10 mouse cellular contexts compared by ENCODE assay signal in genomic region chr2:162867516-162868029, GRCm38 (mm10).
A peak's percentile ranks its signal among the peaks of the same experiment; 100 is the strongest.
DNase-seq lines count a peak whose midpoint lies in the region; ATAC-seq and TF ChIP-seq lines count a peak whose summit lies in the region.
"Had no signal": no experiment of that assay in that cellular context is flagged by ENCODE, and none has a peak within 500 bp of the region (broad histone marks: within the 10 kb centered on the region; RNA-seq: fewer than 3 reads in every experiment).

No protein-coding gene starts in this region.

- DNase-seq in lung, postnatal 36 days: no peak
- DNase-seq in forebrain, postnatal 0 days: no peak
- DNase-seq in midbrain, embryonic 10.5 days (ENCODE audit: low spot score): peak; percentile 47
- DNase-seq in layer of hippocampus, postnatal 14 days (ENCODE audit: low spot score in 2 of 2): no peak
- no peak for DNase-seq in spleen, postnatal 10 days (ENCODE audit: low spot score in 2 of 2)
- no peak for DNase-seq in ovary, adult 18-20 months (ENCODE audit: low spot score)
- DNase-seq: gastrocnemius, postnatal 36 days; liver, embryonic 13.5 days had no signal

- no peak for TF ChIP-seq CTCF in forebrain, postnatal 0 days (IDR thresholded peaks at IDR 0.05; ENCODE audit: low read depth)

- no peaks in the 10 kb centered on the region for H3K36me3 ChIP-seq in lung, embryonic 16.5 days (ENCODE audit: control insufficient read depth, insufficient read depth, low read length)
- no peaks in the 10 kb centered on the region for H3K36me3 ChIP-seq in forebrain, postnatal 0 days (ENCODE audit: insufficient read depth)
- no peaks in the 10 kb centered on the region for H3K36me3 ChIP-seq in midbrain, embryonic 10.5 days
- H3K36me3 ChIP-seq: liver, embryonic 13.5 days had no signal

- ATAC-seq in lung, embryonic 16.5 days (ENCODE audit: low read depth): no peak
- ATAC-seq in forebrain, postnatal 0 days: no peak
- ATAC-seq: Patski had no signal

- H3K27ac ChIP-seq in lung, embryonic 16.5 days (ENCODE audit: low read length): no peak overlapping the region
- H3K27ac ChIP-seq in forebrain, postnatal 0 days (ENCODE audit: low read depth, low read length): no peak overlapping the region
- H3K27ac ChIP-seq in midbrain, embryonic 10.5 days (replicated peaks): 0 out of 2 replicates have a peak overlapping the region, but pooled peaks have one; percentile 33
- H3K27ac ChIP-seq: liver, embryonic 13.5 days had no signal

- no peaks in the 10 kb centered on the region for H3K27me3 ChIP-seq in lung, embryonic 16.5 days (ENCODE audit: control insufficient read depth, insufficient read depth, low read depth, low read length)
- H3K27me3 ChIP-seq in forebrain, postnatal 0 days (ENCODE audit: insufficient read depth, low read length): peaks cover 8% of the 10 kb centered on the region; the same call in 1 of the 2 replicates
- peaks cover 4% of the 10 kb centered on the region; the same call in 1 of the 2 replicates for H3K27me3 ChIP-seq in midbrain, embryonic 10.5 days (ENCODE audit: low read depth, poor library complexity, severe bottlenecking)

- WGBS in lung, embryonic 16.5 days: 4% methylated on average over 15 of the region's 15 CpGs
- WGBS in forebrain, postnatal 0 days: 1% methylated on average over 15 of the region's 15 CpGs
- 4% methylated on average over 15 of the region's 15 CpGs for WGBS in midbrain, embryonic 10.5 days

- H3K9me3 ChIP-seq in lung, embryonic 16.5 days (ENCODE audit: control insufficient read depth, low read length): no peaks in the 10 kb centered on the region
- no peaks in the 10 kb centered on the region for H3K9me3 ChIP-seq in forebrain, postnatal 0 days (ENCODE audit: low read length)
- H3K9me3 ChIP-seq in midbrain, embryonic 10.5 days (replicated peaks): no peaks in the 10 kb centered on the region
- H3K9me3 ChIP-seq: liver, embryonic 13.5 days had no signal

- H3K9ac ChIP-seq in lung, embryonic 16.5 days (ENCODE audit: low read length): no peak overlapping the region
- H3K9ac ChIP-seq in forebrain, postnatal 0 days: no peak overlapping the region
- H3K9ac ChIP-seq: liver, embryonic 13.5 days had no signal

- H3K4me1 ChIP-seq in lung, embryonic 16.5 days (replicated peaks; ENCODE audit: control insufficient read depth, insufficient read depth, low read length): no peaks in the 10 kb centered on the region
- H3K4me1 ChIP-seq in forebrain, postnatal 0 days (ENCODE audit: insufficient read depth): no peaks in the 10 kb centered on the region; the same call in 1 of the 2 replicates
- H3K4me1 ChIP-seq in midbrain, embryonic 10.5 days: peaks cover 15% of the 10 kb centered on the region
- H3K4me1 ChIP-seq: liver, embryonic 13.5 days had no signal

- H3K4me2 ChIP-seq in lung, embryonic 16.5 days (ENCODE audit: low read depth, low read length): peak overlapping the region; percentile 38; the same call in 1 of the 2 replicates
- H3K4me2 ChIP-seq in forebrain, postnatal 0 days (ENCODE audit: low read depth): peak overlapping the region; percentile 48
- H3K4me2 ChIP-seq: liver, embryonic 13.5 days had no signal

- no peak overlapping the region for H3K4me3 ChIP-seq in lung, embryonic 16.5 days (ENCODE audit: low read length)
- H3K4me3 ChIP-seq in forebrain, postnatal 0 days (ENCODE audit: low read depth, low read length): peak overlapping the region; percentile 25; the same call in 1 of the 2 replicates
- peak overlapping the region; percentile 58 for H3K4me3 ChIP-seq in midbrain, embryonic 10.5 days
- H3K4me3 ChIP-seq: liver, embryonic 13.5 days had no signal
